ENCODE assay signal across 16 mouse cellular contexts in genomic region chr6:78115079-78115478, GRCm38 (mm10).
A peak's percentile ranks its signal among the peaks of the same experiment; 100 is the strongest.
DNase-seq lines count a peak whose midpoint lies in the region; ATAC-seq and TF ChIP-seq lines count a peak whose summit lies in the region.
"Had no signal": no experiment of that assay in that cellular context is flagged by ENCODE, and none has a peak within 500 bp of the region (broad histone marks: within the 10 kb centered on the region; RNA-seq: fewer than 3 reads in every experiment).

No protein-coding gene starts in this region.

- WGBS in limb, embryonic 11.5 days, result 56% methylated on average over 4 of the region's 4 CpGs
- WGBS in limb, embryonic 10.5 days, result 52% methylated on average over 4 of the region's 4 CpGs
- WGBS in embryonic facial prominence, embryonic 12.5 days, result 30% methylated on average over 4 of the region's 4 CpGs
- 50% methylated on average over 4 of the region's 4 CpGs for WGBS in stomach, postnatal 0 days
- 53% methylated on average over 4 of the region's 4 CpGs for WGBS in kidney, adult 2 months

- ATAC-seq in limb, embryonic 11.5 days (ENCODE audit: insufficient number of reproducible peaks, low FRiP score, low TSS enrichment, low read depth), result no peak; the same call in 1 of the 2 replicates
- ATAC-seq in embryonic facial prominence, embryonic 12.5 days (ENCODE audit: insufficient number of reproducible peaks, insufficient read depth, low FRiP score, low TSS enrichment), result peak; percentile 75; the same call in 1 of the 2 replicates
- ATAC-seq in stomach, postnatal 0 days (ENCODE audit: low FRiP score, low TSS enrichment), result no peak
- ATAC-seq: forebrain, postnatal 0 days had no signal

- no peak for TF ChIP-seq EP300 in stomach, postnatal 0 days (optimal IDR thresholded peaks at IDR 0.05)

- H3K4me1 ChIP-seq in limb, embryonic 11.5 days (ENCODE audit: control insufficient read depth, insufficient read depth, low read length), result no peaks in the 10 kb centered on the region
- no peaks in the 10 kb centered on the region for H3K4me1 ChIP-seq in limb, embryonic 10.5 days
- H3K4me1 ChIP-seq in embryonic facial prominence, embryonic 12.5 days, result no peaks in the 10 kb centered on the region
- H3K4me1 ChIP-seq in stomach, postnatal 0 days (replicated peaks; ENCODE audit: control insufficient read depth, insufficient read depth), result no peaks in the 10 kb centered on the region
- H3K4me1 ChIP-seq in kidney, adult 2 months (ENCODE audit: control insufficient read depth, insufficient read depth, low read length), result no peaks in the 10 kb centered on the region
- H3K4me1 ChIP-seq: heart, embryonic 12.5 days; hindbrain, embryonic 15.5 days; megakaryocyte, embryonic 14.5 days had no signal

- no peak for TF ChIP-seq CTCF in stomach, postnatal 0 days (IDR thresholded peaks at IDR 0.05; ENCODE audit: low read depth)
- TF ChIP-seq CTCF in kidney, adult 2 months (conservative IDR thresholded peaks at IDR 0.05; ENCODE audit: insufficient read depth, insufficient read length, low read depth, low read length), result no peak

- no peak overlapping the region for H3K4me3 ChIP-seq in limb, embryonic 11.5 days (ENCODE audit: low read depth, low read length)
- no peak overlapping the region for H3K4me3 ChIP-seq in limb, embryonic 10.5 days
- no peak overlapping the region for H3K4me3 ChIP-seq in embryonic facial prominence, embryonic 12.5 days
- H3K4me3 ChIP-seq in stomach, postnatal 0 days (ENCODE audit: low read depth, low read length), result no peak overlapping the region
- no peak overlapping the region for H3K4me3 ChIP-seq in kidney, adult 2 months (ENCODE audit: insufficient read depth, low read depth, low read length)
- H3K4me3 ChIP-seq: heart, embryonic 12.5 days; hindbrain, embryonic 15.5 days; megakaryocyte, embryonic 14.5 days had no signal

- no peak overlapping the region for H3K27ac ChIP-seq in limb, embryonic 11.5 days (replicated peaks; ENCODE audit: low read depth, low read length)
- no peak overlapping the region for H3K27ac ChIP-seq in limb, embryonic 10.5 days
- H3K27ac ChIP-seq in embryonic facial prominence, embryonic 12.5 days, result no peak overlapping the region
- no peak overlapping the region for H3K27ac ChIP-seq in stomach, postnatal 0 days (replicated peaks)
- H3K27ac ChIP-seq in kidney, adult 2 months (ENCODE audit: insufficient read depth, low read depth, low read length), result no peak overlapping the region
- H3K27ac ChIP-seq: hindbrain, embryonic 15.5 days had no signal

- no peak overlapping the region for H3K4me2 ChIP-seq in limb, embryonic 11.5 days (ENCODE audit: low read depth, severe bottlenecking)
- H3K4me2 ChIP-seq in embryonic facial prominence, embryonic 12.5 days (replicated peaks), result no peak overlapping the region
- H3K4me2 ChIP-seq in stomach, postnatal 0 days (replicated peaks; ENCODE audit: low read depth), result no peak overlapping the region
- H3K4me2 ChIP-seq: heart, embryonic 12.5 days; hindbrain, embryonic 15.5 days had no signal

- H3K9ac ChIP-seq in limb, embryonic 11.5 days (ENCODE audit: low read length), result no peak overlapping the region
- no peak overlapping the region for H3K9ac ChIP-seq in embryonic facial prominence, embryonic 12.5 days
- H3K9ac ChIP-seq in stomach, postnatal 0 days (ENCODE audit: low read length), result no peak overlapping the region
- H3K9ac ChIP-seq: forebrain, postnatal 0 days; heart, embryonic 12.5 days; hindbrain, embryonic 15.5 days had no signal

- no peaks in the 10 kb centered on the region for H3K27me3 ChIP-seq in limb, embryonic 11.5 days (ENCODE audit: control insufficient read depth, insufficient read depth, low read length)
- no peaks in the 10 kb centered on the region for H3K27me3 ChIP-seq in limb, embryonic 10.5 days (ENCODE audit: low read depth, poor library complexity, severe bottlenecking)
- no peaks in the 10 kb centered on the region for H3K27me3 ChIP-seq in embryonic facial prominence, embryonic 12.5 days
- H3K27me3 ChIP-seq in stomach, postnatal 0 days (ENCODE audit: control insufficient read depth, insufficient read depth, low read length), result no peaks in the 10 kb centered on the region
- no peaks in the 10 kb centered on the region for H3K27me3 ChIP-seq in kidney, adult 2 months (replicated peaks; ENCODE audit: control insufficient read depth, insufficient read depth, low read length)
- H3K27me3 ChIP-seq: heart, embryonic 12.5 days; hindbrain, embryonic 15.5 days; megakaryocyte, embryonic 14.5 days had no signal

- no peaks in the 10 kb centered on the region for H3K9me3 ChIP-seq in limb, embryonic 11.5 days (ENCODE audit: control insufficient read depth, low read length)
- no peaks in the 10 kb centered on the region for H3K9me3 ChIP-seq in limb, embryonic 10.5 days (replicated peaks)
- no peaks in the 10 kb centered on the region for H3K9me3 ChIP-seq in embryonic facial prominence, embryonic 12.5 days
- H3K9me3 ChIP-seq in stomach, postnatal 0 days (ENCODE audit: control insufficient read depth, low read length), result no peaks in the 10 kb centered on the region
- H3K9me3 ChIP-seq: heart, embryonic 12.5 days; hindbrain, embryonic 15.5 days; megakaryocyte, embryonic 14.5 days had no signal

- TF ChIP-seq POLR2A in kidney, adult 2 months (IDR thresholded peaks at IDR 0.05; ENCODE audit: low read depth, low read length), result no peak

- DNase-seq in cerebellum, postnatal 10 days, result peak; percentile 3 to 10
- DNase-seq in cerebellum, adult 18-20 months, result no peak
- peak; percentile 22 for DNase-seq in limb, embryonic 11.5 days (ENCODE audit: low spot score)
- DNase-seq in limb, embryonic 10.5 days (ENCODE audit: low spot score), result no peak
- DNase-seq in ES-CJ7 (ENCODE audit: low read depth, low spot score), result peak; percentile 4
- no peak for DNase-seq in stomach, postnatal 0 days (ENCODE audit: low spot score)
- no peak for DNase-seq in kidney, adult 2 months
- DNase-seq: adrenal gland, postnatal 25 days; forebrain, postnatal 0 days; gastrocnemius, postnatal 14 days; kidney, postnatal 10 days; lung, adult 2 months had no signal

- no peaks in the 10 kb centered on the region for H3K36me3 ChIP-seq in limb, embryonic 11.5 days (ENCODE audit: control insufficient read depth, insufficient read depth, low read length)
- no peaks in the 10 kb centered on the region for H3K36me3 ChIP-seq in limb, embryonic 10.5 days
- H3K36me3 ChIP-seq in embryonic facial prominence, embryonic 12.5 days, result no peaks in the 10 kb centered on the region
- no peaks in the 10 kb centered on the region for H3K36me3 ChIP-seq in stomach, postnatal 0 days (ENCODE audit: control insufficient read depth, insufficient read depth, low read length)
- H3K36me3 ChIP-seq in kidney, adult 2 months (ENCODE audit: control insufficient read depth, insufficient read depth, low read length), result no peaks in the 10 kb centered on the region
- H3K36me3 ChIP-seq: heart, embryonic 12.5 days; hindbrain, embryonic 15.5 days had no signal

Comparison
In these comparisons a context has a peak if more than half of its experiments do, and no peak if none do; other contexts are left out.
1. DNase-seq: peak in cerebellum, postnatal 10 days (2 of 2), limb, embryonic 11.5 days (single experiment) and ES-CJ7 (single experiment); none in cerebellum, adult 18-20 months (0 of 2), limb, embryonic 10.5 days (single experiment), stomach, postnatal 0 days (single experiment) and kidney, adult 2 months (single experiment).